Mouse (Mus musculus) kidney, postnatal 0 days (tissue): ENCODE measurements around the gene Pheta1. TPM values are rescaled to one million over a fixed set of nuclear protein-coding genes. Genes with fewer than 3 reads are reported as not detected.

Experiments
- ATAC-seq: fragments of 200-750 bp; cut with Nextera tagmentation; replicated peaks from 2 replicates; pipeline ENCODE4 v1.8.0; 2017; ENCODE audit warnings: low read depth, moderate number of reproducible peaks, moderate TSS enrichment, moderate library complexity; ENCODE audit not compliant: low FRiP score
- DNase-seq: peaks from one replicate; pipeline ENCODE4 v3.0.0-alpha.2; 2016; ENCODE audit warnings: low spot score
- H3K27ac ChIP-seq: fragments of 300-500 bp; sonication (generic); 2 replicates; pipeline ENCODE4 v1.5.1; 2014; ENCODE audit warnings: mild to moderate bottlenecking
- H3K27me3 ChIP-seq: fragments of 300-500 bp; sonication (generic); 2 replicates; pipeline ENCODE4 v1.6.1; 2014; ENCODE audit warnings: low read length, mixed read lengths; ENCODE audit not compliant: insufficient read depth
- H3K36me3 ChIP-seq: fragments of 300-500 bp; sonication (generic); 2 replicates; pipeline ENCODE4 v1.6.1; 2014; ENCODE audit warnings: low read length, mixed read lengths; ENCODE audit not compliant: insufficient read depth
- H3K4me1 ChIP-seq: fragments of 300-500 bp; sonication (generic); replicated peaks from 2 replicates; pipeline ENCODE4 v1.6.1; 2014; ENCODE audit warnings: antibody characterized with exemption, low read length, mixed read lengths; ENCODE audit not compliant: insufficient read depth
- H3K4me2 ChIP-seq: fragments of 300-500 bp; sonication (generic); 2 replicates; pipeline ENCODE4 v1.6.1; 2014; ENCODE audit warnings: mild to moderate bottlenecking, low read length, moderate library complexity, mixed read lengths
- H3K4me3 ChIP-seq: fragments of 300-500 bp; sonication (generic); replicated peaks from 2 replicates; pipeline ENCODE4 v1.5.1; 2014; ENCODE audit warnings: low read depth, low read length
- H3K9ac ChIP-seq: fragments of 300-500 bp; sonication (generic); 2 replicates; pipeline ENCODE4 v1.6.1; 2014; ENCODE audit warnings: low read depth, low read length
- H3K9me3 ChIP-seq: fragments of 300-500 bp; sonication (generic); replicated peaks from 2 replicates; pipeline ENCODE4 v1.6.1; 2016; ENCODE audit warnings: low read length, inconsistent platforms, mixed read lengths
- CTCF ChIP-seq: IDR thresholded peaks from 2 replicates; pipeline ENCODE4 v1.5.1; 2016; ENCODE audit warnings: antibody characterized with exemption, low read depth, mild to moderate bottlenecking, moderate library complexity
- WGBS: fragments of 180-500 bp; shearing (Covaris S2); extraction: QIAGEN DNeasy Blood & Tissue Kit; methylation state at CpG from one replicate; pipeline ENCODE4 v1.1.7; 2014; 5-methylcytosine and 5-hydroxymethylcytosine counted together
- polyA plus RNA-seq: library from polyadenylated mRNA; unstranded; fragments of >200 nt; fragmentation: Nextera tagmentation; extraction: Ambion mirVana; gene quantifications from 2 replicates; pipeline ENCODE4 v1.2.1, GENCODE M21; 2015

Gene Pheta1
- polyA plus RNA-seq, 1 experiment from 2014 or later, result 25.7 TPM

- H3K27me3 ChIP-seq, result no peaks in the 10 kb centered on the region; the same call in 1 of the 2 replicates
- H3K9ac ChIP-seq, result peak overlapping the region; percentile 59
- H3K4me1 ChIP-seq, result peaks cover 42% of the 10 kb centered on the region
- no peaks in the 10 kb centered on the region for H3K9me3 ChIP-seq
- TF ChIP-seq CTCF, result no peak
- peak overlapping the region; percentile 85 for H3K27ac ChIP-seq
- DNase-seq (no peak), ATAC-seq (no peak)
- H3K4me2 ChIP-seq, result peak overlapping the region; percentile 75
- 21% methylated on average over 7 of the region's 7 CpGs for WGBS
- H3K36me3 ChIP-seq, result no peaks in the 10 kb centered on the region
- H3K4me3 ChIP-seq, result peak overlapping the region; percentile 85
These were observed 9.7 kb upstream of the Pheta1 start for GRCm38 (mm10) chr5:121839128-121839473.

GRCm38 (mm10) chr5:121841516-121841915 lies 7.3 kb upstream of the Pheta1 start:
- Histone ChIP-seq H3K4me3 (no peak overlapping the region), H3K27ac (no peak overlapping the region), H3K4me1 (peaks cover 27% of the 10 kb centered on the region), H3K27me3 (no peaks in the 10 kb centered on the region; the same call in 1 of the 2 replicates), H3K9me3 (no peaks in the 10 kb centered on the region), H3K36me3 (no peaks in the 10 kb centered on the region), H3K9ac (no peak overlapping the region), H3K4me2 (no peak overlapping the region)
- WGBS, result 92% methylated on average over 9 of the region's 9 CpGs
- no peak for ATAC-seq
- DNase-seq, result no peak
- TF ChIP-seq CTCF, result no peak

DNA sequence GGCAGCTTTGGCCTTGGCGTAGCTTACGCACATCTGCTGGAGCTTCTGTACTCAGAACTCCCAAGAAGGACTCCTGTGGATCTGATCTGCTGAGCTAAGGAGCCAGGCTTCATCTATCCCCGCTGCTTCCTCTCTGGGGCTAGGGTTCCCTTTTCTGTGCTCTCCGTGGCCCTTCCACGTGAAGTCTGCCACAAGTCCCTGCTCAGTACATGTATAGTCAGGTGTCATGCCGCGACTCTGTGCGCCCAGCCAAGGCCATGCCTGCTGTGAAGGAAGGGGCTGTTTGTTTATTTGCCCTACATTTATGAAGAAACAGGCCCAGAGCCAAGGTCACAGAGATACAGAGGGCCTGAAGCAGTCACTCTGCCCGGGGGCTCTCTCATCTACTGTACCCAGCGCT lies 6.8 kb upstream of the Pheta1 start:
- DNase-seq (no peak), ATAC-seq (no peak)
- Histone ChIP-seq H3K4me1 (peaks cover 27% of the 10 kb centered on the region), H3K9ac (no peak overlapping the region), H3K27me3 (no peaks in the 10 kb centered on the region; the same call in 1 of the 2 replicates), H3K27ac (0 out of 2 replicates have a peak overlapping the region, but pooled peaks have one; percentile 33), H3K4me2 (peak overlapping the region; percentile 75; the same call in 1 of the 2 replicates), H3K9me3 (no peaks in the 10 kb centered on the region), H3K36me3 (no peaks in the 10 kb centered on the region), H3K4me3 (no peak overlapping the region)
- no peak for TF ChIP-seq CTCF
- WGBS, result 49% methylated on average over 10 of the region's 10 CpGs

GRCm38 (mm10) chr5:121842665-121843118 lies 6.1 kb upstream of the Pheta1 start:
- peaks cover 27% of the 10 kb centered on the region for H3K4me1 ChIP-seq
- under 1% methylated on average over 33 of the region's 33 CpGs for WGBS
- no peaks in the 10 kb centered on the region for H3K9me3 ChIP-seq
- 0 out of 2 replicates have a peak overlapping the region, but pooled peaks have one; percentile 33 for H3K27ac ChIP-seq
- no peaks in the 10 kb centered on the region for H3K36me3 ChIP-seq
- peak overlapping the region; percentile 37 for H3K4me3 ChIP-seq
- peak; percentile 97 for TF ChIP-seq CTCF
- DNase-seq (peak; percentile 79), ATAC-seq (peak; percentile 54; the same call in 1 of the 2 replicates)
- H3K27me3 ChIP-seq, result no peaks in the 10 kb centered on the region; the same call in 1 of the 2 replicates
- peak overlapping the region; percentile 75 for H3K4me2 ChIP-seq
- H3K9ac ChIP-seq, result peak overlapping the region; percentile 43; the same call in 1 of the 2 replicates

DNA sequence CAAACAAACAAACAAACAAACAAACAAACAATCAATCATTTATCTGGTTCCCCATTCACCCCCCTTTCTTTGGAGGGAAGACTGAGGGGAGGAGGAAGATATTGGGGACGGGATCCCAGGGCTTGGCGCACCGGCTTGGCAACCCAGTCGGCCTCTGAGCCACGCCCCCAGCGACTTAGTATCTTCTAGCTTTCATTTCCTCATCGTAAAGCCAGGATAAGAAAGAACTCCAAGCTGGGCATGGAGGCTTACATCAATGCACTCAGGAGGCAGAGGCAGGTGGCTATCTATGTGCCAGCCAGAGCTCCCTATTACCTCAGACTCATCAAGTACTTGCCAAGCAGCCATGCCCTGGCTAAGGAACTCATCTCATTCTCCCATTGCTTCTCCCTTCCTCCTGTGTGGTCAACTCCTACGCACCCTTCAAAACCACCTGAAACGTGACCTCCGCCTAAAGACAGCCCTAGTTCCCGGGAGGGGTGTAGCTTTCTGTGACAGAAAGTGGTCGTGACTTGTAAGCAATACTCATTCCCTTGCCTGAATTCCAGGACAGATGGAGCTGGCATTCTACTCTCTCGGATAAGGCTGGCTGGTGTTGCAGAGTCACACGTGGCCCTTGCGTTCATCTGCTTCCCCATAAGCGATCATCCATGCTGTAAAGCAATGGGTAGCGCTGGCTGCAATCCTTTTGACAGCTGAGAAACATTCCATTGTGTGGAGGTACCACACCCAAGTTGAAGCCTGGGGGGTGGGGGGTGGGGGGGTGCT lies 5.5 kb upstream of the Pheta1 start:
- H3K4me3 ChIP-seq, result peak overlapping the region; percentile 37; the same call in 1 of the 2 replicates
- H3K27ac ChIP-seq, result no peak overlapping the region
- peak overlapping the region; percentile 75 for H3K4me2 ChIP-seq
- H3K36me3 ChIP-seq, result no peaks in the 10 kb centered on the region
- H3K27me3 ChIP-seq, result no peaks in the 10 kb centered on the region; the same call in 1 of the 2 replicates
- ATAC-seq, result no peak
- WGBS, result 10% methylated on average over 17 of the region's 17 CpGs
- DNase-seq, result peak; percentile 32
- TF ChIP-seq CTCF, result no peak
- H3K9ac ChIP-seq, result no peak overlapping the region
- H3K4me1 ChIP-seq, result peaks cover 23% of the 10 kb centered on the region
- no peaks in the 10 kb centered on the region for H3K9me3 ChIP-seq

DNA sequence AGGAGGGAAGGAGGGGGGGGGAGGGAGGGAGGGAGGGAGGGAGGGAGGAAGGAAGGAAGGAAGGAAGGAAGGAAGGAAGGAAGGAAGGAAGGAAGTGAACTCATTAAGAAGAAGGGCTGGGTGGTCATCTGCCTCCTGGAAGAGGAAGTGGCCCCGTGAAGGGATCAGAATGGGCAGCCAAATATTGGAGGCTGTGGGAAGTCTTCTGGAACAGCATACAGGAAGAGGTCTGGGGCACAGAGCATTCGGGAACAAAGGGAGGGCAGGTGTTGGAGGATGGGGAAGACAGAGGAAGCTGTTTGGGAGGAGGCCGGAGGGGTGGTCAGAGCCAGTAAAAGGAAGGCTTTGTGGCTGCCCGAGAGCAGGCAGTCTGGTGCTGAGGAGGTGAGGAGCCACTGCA lies 3.4 kb upstream of the Pheta1 start:
- DNase-seq (no peak), ATAC-seq (no peak)
- WGBS, result 21% methylated on average over 4 of the region's 4 CpGs
- Histone ChIP-seq H3K9me3 (no peaks in the 10 kb centered on the region), H3K27me3 (no peaks in the 10 kb centered on the region; the same call in 1 of the 2 replicates), H3K9ac (no peak overlapping the region), H3K36me3 (no peaks in the 10 kb centered on the region), H3K4me3 (no peak overlapping the region), H3K4me2 (no peak overlapping the region), H3K4me1 (peaks cover 19% of the 10 kb centered on the region), H3K27ac (no peak overlapping the region)
- no peak for TF ChIP-seq CTCF
